Mouse (Mus musculus) forebrain, embryonic 10.5 days (tissue): ENCODE measurements around the gene Csrp2. TPM values are rescaled to one million over a fixed set of nuclear protein-coding genes. Genes with fewer than 3 reads are reported as not detected.

Experiments used
- DNase-seq: peaks from one replicate; pipeline ENCODE4 v3.0.0-alpha.2; 2017; ENCODE audit warnings: low spot score; ENCODE audit errors: extremely low spot score
- H3K27ac ChIP-seq: fragments of 300-500 bp; sonication (generic); 2 replicates; pipeline ENCODE4 v1.5.1; 2016; ENCODE audit warnings: mild to moderate bottlenecking
- H3K27me3 ChIP-seq: fragments of 300-500 bp; sonication (generic); 2 replicates; pipeline ENCODE4 v1.6.1; 2016; ENCODE audit warnings: mild to moderate bottlenecking; ENCODE audit not compliant: poor library complexity, severe bottlenecking
- H3K36me3 ChIP-seq: fragments of 300-500 bp; sonication (generic); replicated peaks from 2 replicates; pipeline ENCODE4 v1.6.1; 2016; ENCODE audit warnings: mild to moderate bottlenecking, moderate library complexity
- H3K4me1 ChIP-seq: fragments of 300-500 bp; sonication (generic); 2 replicates; pipeline ENCODE4 v1.6.1; 2016
- H3K4me3 ChIP-seq: fragments of 300-500 bp; sonication (generic); 2 replicates; pipeline ENCODE4 v1.5.1; 2016; ENCODE audit warnings: mild to moderate bottlenecking, moderate library complexity
- H3K9me3 ChIP-seq: fragments of 300-500 bp; sonication (generic); 2 replicates; pipeline ENCODE4 v1.6.1; 2016; ENCODE audit warnings: mild to moderate bottlenecking, moderate library complexity
- WGBS: fragments of 180-500 bp; shearing (Covaris S2); methylation state at CpG from one replicate; pipeline ENCODE4 v1.1.7; 2016; 5-methylcytosine and 5-hydroxymethylcytosine counted together
- polyA plus RNA-seq: library from polyadenylated mRNA; unstranded; fragments of >200 nt; fragmentation: Nextera tagmentation; extraction: Ambion mirVana; gene quantifications from 2 replicates; pipeline ENCODE4 v1.2.1, GENCODE M21; 2016

The Csrp2 gene
- polyA plus RNA-seq, 1 experiment from 2014 or later = 197 TPM

GRCm38 (mm10) chr10:110917521-110917920, 2.1 kb upstream of the Csrp2 start:
- Histone ChIP-seq H3K9me3 (0 out of 2 replicates have a peak, but pooled peaks cover 3% of the 10 kb centered on the region), H3K36me3 (no peaks in the 10 kb centered on the region), H3K4me1 (peaks cover 43% of the 10 kb centered on the region), H3K27ac (no peak overlapping the region), H3K27me3 (no peaks in the 10 kb centered on the region), H3K4me3 (no peak overlapping the region)
- 94% methylated on average over 6 of the region's 6 CpGs for WGBS
- DNase-seq = no peak

- 19% methylated on average over 26 of the region's 26 CpGs for WGBS
These were observed 886 bp upstream of the Csrp2 start for GRCm38 (mm10) chr10:110918414-110919391.

GRCm38 (mm10) chr10:110920368-110920950, 870 bp downstream of the Csrp2 start:
- H3K36me3 ChIP-seq = peaks cover 17% of the 10 kb centered on the region
- H3K27ac ChIP-seq = peak overlapping the region; percentile 96
- DNase-seq = no peak
- H3K9me3 ChIP-seq = 0 out of 2 replicates have a peak, but pooled peaks cover 3% of the 10 kb centered on the region
- peak overlapping the region; percentile 67 for H3K4me3 ChIP-seq
- peaks cover 51% of the 10 kb centered on the region for H3K4me1 ChIP-seq
- H3K27me3 ChIP-seq = no peaks in the 10 kb centered on the region
- WGBS = under 1% methylated on average over 15 of the region's 15 CpGs

More at GRCm38 (mm10) chr10:110918414-110919391, 886 bp upstream of the Csrp2 start:
- Histone ChIP-seq H3K4me1 (peaks cover 51% of the 10 kb centered on the region), H3K4me3 (peak overlapping the region; percentile 67), H3K36me3 (peaks cover 4% of the 10 kb centered on the region), H3K27ac (peak overlapping the region; percentile 96), H3K9me3 (0 out of 2 replicates have a peak, but pooled peaks cover 3% of the 10 kb centered on the region), H3K27me3 (no peaks in the 10 kb centered on the region)
- DNase-seq = peak; percentile 43

GRCm38 (mm10) chr10:110921890-110922289, 2.3 kb downstream of the Csrp2 start:
- Histone ChIP-seq H3K4me3 (peak overlapping the region; percentile 67), H3K4me1 (peaks cover 62% of the 10 kb centered on the region), H3K27me3 (no peaks in the 10 kb centered on the region), H3K27ac (no peak overlapping the region), H3K36me3 (peaks cover 17% of the 10 kb centered on the region), H3K9me3 (0 out of 2 replicates have a peak, but pooled peaks cover 3% of the 10 kb centered on the region)
- WGBS = 79% methylated on average over 3 of the region's 3 CpGs
- no peak for DNase-seq

GRCm38 (mm10) chr10:110922612-110923011, 3.0 kb downstream of the Csrp2 start:
- DNase-seq = no peak
- H3K27ac ChIP-seq = no peak overlapping the region
- H3K36me3 ChIP-seq = peaks cover 20% of the 10 kb centered on the region
- peaks cover 68% of the 10 kb centered on the region for H3K4me1 ChIP-seq
- 0 out of 2 replicates have a peak, but pooled peaks cover under 1% of the 10 kb centered on the region for H3K9me3 ChIP-seq
- WGBS = 88% methylated on average over 9 of the region's 9 CpGs
- H3K4me3 ChIP-seq = peak overlapping the region; percentile 67; the same call in 1 of the 2 replicates
- no peaks in the 10 kb centered on the region for H3K27me3 ChIP-seq

GRCm38 (mm10) chr10:110927491-110927890, 7.9 kb downstream of the Csrp2 start:
- H3K9me3 ChIP-seq = no peaks in the 10 kb centered on the region
- H3K27me3 ChIP-seq = no peaks in the 10 kb centered on the region
- DNase-seq = no peak
- peaks cover 28% of the 10 kb centered on the region for H3K36me3 ChIP-seq
- 86% methylated on average over 11 of the region's 11 CpGs for WGBS
- peaks cover 67% of the 10 kb centered on the region for H3K4me1 ChIP-seq
- no peak overlapping the region for H3K27ac ChIP-seq
- no peak overlapping the region for H3K4me3 ChIP-seq

GRCm38 (mm10) chr10:110929756-110930155, 10.2 kb downstream of the Csrp2 start:
- Histone ChIP-seq H3K27ac (peak overlapping the region; percentile 20; the same call in 1 of the 2 replicates), H3K9me3 (no peaks in the 10 kb centered on the region), H3K4me3 (no peak overlapping the region), H3K4me1 (peaks cover 59% of the 10 kb centered on the region), H3K36me3 (peaks cover 18% of the 10 kb centered on the region), H3K27me3 (no peaks in the 10 kb centered on the region)
- 76% methylated on average over 4 of the region's 4 CpGs for WGBS
- no peak for DNase-seq

GRCm38 (mm10) chr10:110931161-110931912, 11.7 kb downstream of the Csrp2 start:
- 52% methylated on average over 13 of the region's 13 CpGs for WGBS
- Histone ChIP-seq H3K27ac (peak overlapping the region; percentile 83), H3K4me3 (peak overlapping the region; percentile 33; the same call in 1 of the 2 replicates), H3K27me3 (no peaks in the 10 kb centered on the region), H3K36me3 (peaks cover 28% of the 10 kb centered on the region), H3K9me3 (no peaks in the 10 kb centered on the region), H3K4me1 (peaks cover 50% of the 10 kb centered on the region)
- peak; percentile 59 for DNase-seq

GRCm38 (mm10) chr10:110931913-110932560, 12.4 kb downstream of the Csrp2 start:
- no peaks in the 10 kb centered on the region for H3K9me3 ChIP-seq
- peaks cover 35% of the 10 kb centered on the region for H3K36me3 ChIP-seq
- peak; percentile 32 for DNase-seq
- peaks cover 43% of the 10 kb centered on the region for H3K4me1 ChIP-seq
- WGBS = 64% methylated on average over 20 of the region's 20 CpGs
- H3K27me3 ChIP-seq = no peaks in the 10 kb centered on the region
- peak overlapping the region; percentile 83 for H3K27ac ChIP-seq
- peak overlapping the region; percentile 33; the same call in 1 of the 2 replicates for H3K4me3 ChIP-seq

- 82% methylated on average over 4 of the region's 5 CpGs for WGBS
- no peaks in the 10 kb centered on the region for H3K27me3 ChIP-seq
- H3K9me3 ChIP-seq = no peaks in the 10 kb centered on the region
These were observed 14.0 kb downstream of the Csrp2 start for GRCm38 (mm10) chr10:110933584-110933983.

GRCm38 (mm10) chr10:110935081-110935480, 15.5 kb downstream of the Csrp2 start:
- 97% methylated on average over 11 of the region's 11 CpGs for WGBS
- Histone ChIP-seq H3K4me1 (peaks cover 23% of the 10 kb centered on the region), H3K27ac (no peak overlapping the region), H3K36me3 (peaks cover 60% of the 10 kb centered on the region), H3K27me3 (no peaks in the 10 kb centered on the region), H3K4me3 (no peak overlapping the region), H3K9me3 (no peaks in the 10 kb centered on the region)
- DNase-seq = no peak

More at GRCm38 (mm10) chr10:110933584-110933983, 14.0 kb downstream of the Csrp2 start:
- Histone ChIP-seq H3K36me3 (peaks cover 47% of the 10 kb centered on the region), H3K27ac (no peak overlapping the region), H3K4me3 (no peak overlapping the region), H3K4me1 (peaks cover 37% of the 10 kb centered on the region)
- no peak for DNase-seq

- Histone ChIP-seq H3K27ac (no peak overlapping the region), H3K9me3 (no peaks in the 10 kb centered on the region), H3K27me3 (no peaks in the 10 kb centered on the region), H3K4me3 (no peak overlapping the region), H3K4me1 (peaks cover 17% of the 10 kb centered on the region), H3K36me3 (peaks cover 65% of the 10 kb centered on the region)
- DNase-seq = no peak
- WGBS = 85% methylated on average over 7 of the region's 7 CpGs
These were observed 16.1 kb downstream of the Csrp2 start for GRCm38 (mm10) chr10:110935669-110936068.
